Mouse (Mus musculus) embryonic facial prominence, embryonic 11.5 days (tissue): ENCODE data around the gene H6pd. TPM values are rescaled to one million over a fixed set of nuclear protein-coding genes. Genes with fewer than 3 reads are reported as not detected.

Experiments used
- ATAC-seq: fragments of 200-750 bp; cut with Nextera tagmentation; replicated peaks from 2 replicates; pipeline ENCODE4 v1.8.0; 2017; ENCODE audit warnings: low read depth; ENCODE audit not compliant: insufficient number of reproducible peaks, low FRiP score, low TSS enrichment
- DNase-seq: peaks from one replicate; pipeline ENCODE4 v3.0.0-alpha.2; 2015; ENCODE audit warnings: low spot score
- H3K27ac ChIP-seq: fragments of 300-500 bp; sonication (generic); replicated peaks from 2 replicates; pipeline ENCODE4 v1.5.1; 2014; ENCODE audit warnings: mild to moderate bottlenecking, low read depth, low read length, control low read depth
- H3K27me3 ChIP-seq: fragments of 300-500 bp; sonication (generic); 2 replicates; pipeline ENCODE4 v1.6.1; 2014; ENCODE audit warnings: mild to moderate bottlenecking, low read length, moderate library complexity, mixed read lengths; ENCODE audit not compliant: control insufficient read depth, insufficient read depth
- H3K36me3 ChIP-seq: fragments of 300-500 bp; sonication (generic); replicated peaks from 2 replicates; pipeline ENCODE4 v1.6.1; 2014; ENCODE audit warnings: low read depth, mild to moderate bottlenecking, low read length, moderate library complexity, mixed read lengths; ENCODE audit not compliant: control insufficient read depth, insufficient read depth
- H3K4me1 ChIP-seq: fragments of 300-500 bp; sonication (generic); 2 replicates; pipeline ENCODE4 v1.6.1; 2014; ENCODE audit warnings: low read length, mixed read lengths; ENCODE audit not compliant: control insufficient read depth, insufficient read depth
- H3K4me2 ChIP-seq: fragments of 300-500 bp; sonication (generic); 2 replicates; pipeline ENCODE4 v1.6.1; 2014; ENCODE audit warnings: low read depth, mild to moderate bottlenecking, control low read depth, low read length, moderate library complexity
- H3K4me3 ChIP-seq: fragments of 300-500 bp; sonication (generic); 2 replicates; pipeline ENCODE4 v1.5.1; 2014; ENCODE audit warnings: low read depth, low read length, control low read depth
- H3K9ac ChIP-seq: fragments of 300-500 bp; sonication (generic); replicated peaks from 2 replicates; pipeline ENCODE4 v1.6.1; 2014; ENCODE audit warnings: mild to moderate bottlenecking, control low read depth, low read length
- H3K9me3 ChIP-seq: fragments of 300-500 bp; sonication (generic); replicated peaks from 2 replicates; pipeline ENCODE4 v1.6.1; 2016; ENCODE audit warnings: mild to moderate bottlenecking, low read length, inconsistent platforms, mixed read lengths; ENCODE audit not compliant: control insufficient read depth
- WGBS: fragments of 180-500 bp; shearing (Covaris S2); extraction: QIAGEN DNeasy Blood & Tissue Kit; methylation state at CpG from one replicate; pipeline ENCODE4 v1.1.7; 2014; 5-methylcytosine and 5-hydroxymethylcytosine counted together
- polyA plus RNA-seq: library from polyadenylated mRNA; unstranded; fragments of >200 nt; fragmentation: Nextera tagmentation; extraction: Ambion mirVana; gene quantifications from 2 replicates; pipeline ENCODE4 v1.2.1, GENCODE M21; 2014

The H6pd gene
- polyA plus RNA-seq, 1 experiment from 2014 or later: 3.2 TPM

GRCm38 (mm10) chr4:149965672-149966071, 43.2 kb downstream of the H6pd start:
- DNase-seq (no peak), ATAC-seq (0 out of 2 replicates have a peak, but pooled peaks have one; percentile 42)
- H3K27me3 ChIP-seq: no peaks in the 10 kb centered on the region
- no peak overlapping the region for H3K9ac ChIP-seq
- WGBS: 66% methylated on average over 6 of the region's 6 CpGs
- H3K4me2 ChIP-seq: no peak overlapping the region
- H3K9me3 ChIP-seq: no peaks in the 10 kb centered on the region
- no peak overlapping the region for H3K27ac ChIP-seq
- H3K4me1 ChIP-seq: peaks cover 11% of the 10 kb centered on the region
- H3K36me3 ChIP-seq: no peaks in the 10 kb centered on the region
- H3K4me3 ChIP-seq: no peak overlapping the region

DNA sequence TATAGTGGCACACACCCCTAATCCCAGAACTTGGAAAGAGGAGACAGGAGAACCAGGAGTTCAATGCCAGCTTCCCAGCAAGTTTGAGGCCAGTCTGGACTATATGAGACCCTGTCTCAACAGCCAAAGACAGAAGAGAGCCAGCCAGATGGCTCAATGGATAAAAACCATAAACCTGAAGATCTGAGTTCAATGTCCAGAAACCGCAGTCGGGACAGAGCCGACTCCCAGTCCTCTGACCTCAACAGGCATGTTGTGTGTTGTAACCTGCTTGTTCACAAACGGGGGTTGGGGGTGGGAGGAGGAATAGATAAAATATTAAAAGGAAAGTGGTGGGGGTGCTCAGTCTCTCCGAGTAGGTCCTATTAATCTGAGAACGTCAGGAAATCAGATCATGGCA, 43.6 kb downstream of the H6pd start:
- H3K27ac ChIP-seq: no peak overlapping the region; the same call in 1 of the 2 replicates
- 68% methylated on average over 6 of the region's 6 CpGs for WGBS

DNA sequence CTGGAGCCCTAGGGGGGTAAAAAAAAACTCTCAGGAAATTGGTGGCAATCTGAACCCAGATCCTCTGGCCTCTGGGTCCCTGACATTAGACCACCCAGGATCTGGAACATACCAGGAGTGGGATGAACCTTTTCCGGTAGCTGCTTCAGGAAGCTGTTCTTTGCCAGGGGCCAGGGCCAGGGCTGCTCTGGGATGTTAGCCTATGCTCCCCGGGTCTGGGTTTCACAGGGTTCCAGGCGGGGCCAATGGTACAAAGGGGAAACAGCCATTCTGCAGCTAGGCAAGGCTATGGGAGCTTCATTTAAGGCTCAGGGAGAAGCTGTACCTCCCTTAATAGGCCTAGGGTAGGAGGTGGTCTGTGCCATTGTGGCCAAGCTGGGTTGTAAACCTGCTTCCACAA, 44.1 kb downstream of the H6pd start:
- Histone ChIP-seq H3K9ac (no peak overlapping the region), H3K27ac (peak overlapping the region; percentile 11; the same call in 1 of the 2 replicates), H3K27me3 (no peaks in the 10 kb centered on the region), H3K4me1 (peaks cover 11% of the 10 kb centered on the region), H3K4me2 (no peak overlapping the region), H3K36me3 (no peaks in the 10 kb centered on the region), H3K9me3 (no peaks in the 10 kb centered on the region), H3K4me3 (no peak overlapping the region)
- WGBS: 17% methylated on average over 3 of the region's 3 CpGs
- ATAC-seq (no peak; the same call in 1 of the 2 replicates), DNase-seq (peak; percentile 70)

More for the DNA sequence above, 43.6 kb downstream of the H6pd start:
- Histone ChIP-seq H3K4me1 (peaks cover 11% of the 10 kb centered on the region), H3K9me3 (no peaks in the 10 kb centered on the region), H3K27me3 (no peaks in the 10 kb centered on the region), H3K4me3 (no peak overlapping the region), H3K9ac (no peak overlapping the region), H3K36me3 (no peaks in the 10 kb centered on the region), H3K4me2 (no peak overlapping the region)
- DNase-seq (no peak), ATAC-seq (no peak)

- H3K27me3 ChIP-seq: no peaks in the 10 kb centered on the region
- DNase-seq (no peak), ATAC-seq (no peak)
- peak overlapping the region; percentile 11; the same call in 1 of the 2 replicates for H3K27ac ChIP-seq
- H3K4me2 ChIP-seq: no peak overlapping the region
- H3K9me3 ChIP-seq: no peaks in the 10 kb centered on the region
- no peaks in the 10 kb centered on the region for H3K36me3 ChIP-seq
- H3K4me3 ChIP-seq: no peak overlapping the region
- peaks cover 11% of the 10 kb centered on the region for H3K4me1 ChIP-seq
- WGBS: 60% methylated on average over 8 of the region's 8 CpGs
- H3K9ac ChIP-seq: no peak overlapping the region
These were observed 44.5 kb downstream of the H6pd start for GRCm38 (mm10) chr4:149964285-149964684.

GRCm38 (mm10) chr4:149960391-149960790, 48.4 kb downstream of the H6pd start:
- no peak overlapping the region for H3K27ac ChIP-seq
- DNase-seq (no peak), ATAC-seq (no peak)
- H3K4me2 ChIP-seq: no peak overlapping the region
- peaks cover 9% of the 10 kb centered on the region for H3K4me1 ChIP-seq
- H3K36me3 ChIP-seq: no peaks in the 10 kb centered on the region
- peaks cover 5% of the 10 kb centered on the region for H3K27me3 ChIP-seq
- WGBS: 87% methylated on average over 7 of the region's 7 CpGs
- H3K4me3 ChIP-seq: no peak overlapping the region
- no peaks in the 10 kb centered on the region for H3K9me3 ChIP-seq
- no peak overlapping the region for H3K9ac ChIP-seq

DNA sequence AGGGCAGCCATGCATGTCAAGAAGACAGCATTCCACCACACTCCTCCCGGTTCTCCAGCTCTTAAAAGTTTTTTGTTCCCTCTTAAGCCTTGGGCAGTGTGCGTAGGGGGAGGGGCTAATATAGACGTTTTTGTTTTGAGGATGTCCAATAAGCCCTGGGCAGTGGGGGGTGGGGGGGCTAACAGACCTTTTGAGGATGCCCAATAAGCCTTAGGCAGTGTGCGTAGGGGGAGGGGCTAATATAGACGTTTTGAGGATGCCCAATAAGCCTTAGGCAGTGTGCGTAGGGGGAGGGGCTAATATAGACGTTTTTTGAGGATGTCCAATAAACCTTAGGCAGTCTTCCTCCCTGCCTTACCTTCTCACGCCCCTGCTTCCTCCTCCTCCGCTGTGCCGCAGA, 49.0 kb downstream of the H6pd start:
- peaks cover 5% of the 10 kb centered on the region for H3K27me3 ChIP-seq
- no peak for DNase-seq
- no peaks in the 10 kb centered on the region for H3K36me3 ChIP-seq
- ATAC-seq: no peak
- H3K27ac ChIP-seq: no peak overlapping the region
- no peak overlapping the region for H3K4me2 ChIP-seq
- H3K4me3 ChIP-seq: no peak overlapping the region
- H3K9ac ChIP-seq: no peak overlapping the region
- no peaks in the 10 kb centered on the region for H3K9me3 ChIP-seq
- 51% methylated on average over 10 of the region's 10 CpGs for WGBS
- peaks cover 7% of the 10 kb centered on the region for H3K4me1 ChIP-seq

DNA sequence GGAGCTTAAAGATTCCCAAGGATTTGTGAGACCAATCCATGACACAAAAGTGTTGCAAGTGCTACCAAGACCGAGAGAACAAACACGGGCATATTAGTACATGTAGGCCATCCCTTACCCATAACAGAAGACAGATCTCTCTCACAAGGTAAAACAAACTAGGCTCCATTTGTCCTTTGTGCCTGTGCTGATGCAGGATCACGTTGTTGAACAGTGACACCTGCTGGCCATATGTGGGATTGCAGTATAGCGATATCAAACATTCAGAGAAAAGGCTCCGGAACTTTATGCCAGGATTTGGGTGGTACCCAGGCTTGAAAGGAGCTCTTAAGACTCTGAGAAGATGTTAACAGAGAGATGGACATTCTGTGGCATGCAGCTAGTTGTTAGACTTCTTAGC, 50.3 kb downstream of the H6pd start:
- 6% methylated on average over 5 of the region's 5 CpGs for WGBS
- Histone ChIP-seq H3K4me1 (peaks cover 2% of the 10 kb centered on the region), H3K36me3 (no peaks in the 10 kb centered on the region), H3K27ac (no peak overlapping the region), H3K9me3 (no peaks in the 10 kb centered on the region), H3K4me2 (no peak overlapping the region), H3K9ac (no peak overlapping the region), H3K4me3 (no peak overlapping the region), H3K27me3 (peaks cover 5% of the 10 kb centered on the region)
- DNase-seq (peak; percentile 89), ATAC-seq (no peak)

GRCm38 (mm10) chr4:149956048-149956447, 52.8 kb downstream of the H6pd start:
- ATAC-seq (no peak), DNase-seq (no peak)
- no peak overlapping the region for H3K27ac ChIP-seq
- H3K36me3 ChIP-seq: no peaks in the 10 kb centered on the region; the same call in 1 of the 2 replicates
- H3K4me1 ChIP-seq: peaks cover 2% of the 10 kb centered on the region
- 45% methylated on average over 13 of the region's 13 CpGs for WGBS
- H3K9ac ChIP-seq: no peak overlapping the region
- H3K4me3 ChIP-seq: no peak overlapping the region
- peaks cover 5% of the 10 kb centered on the region for H3K27me3 ChIP-seq
- no peaks in the 10 kb centered on the region for H3K9me3 ChIP-seq
- H3K4me2 ChIP-seq: no peak overlapping the region
